Mouse (Mus musculus) bone marrow, adult 2 months (tissue): Measurements from ENCODE around the gene Usp47.

Experiments used
- CTCF ChIP-seq: fragments of 200-500 bp; IDR thresholded peaks from 2 replicates; pipeline ENCODE4 v1.5.1; 2011; ENCODE audit warnings: low read length, control low read depth; ENCODE audit not compliant: control insufficient read depth, insufficient read depth
- POLR2A ChIP-seq: fragments of 200-500 bp; IDR thresholded peaks from 2 replicates; pipeline ENCODE4 v1.6.1; 2011; ENCODE audit warnings: low read depth, mild to moderate bottlenecking, control low read depth, low read length, borderline replicate concordance; ENCODE audit not compliant: control insufficient read depth

DNA sequence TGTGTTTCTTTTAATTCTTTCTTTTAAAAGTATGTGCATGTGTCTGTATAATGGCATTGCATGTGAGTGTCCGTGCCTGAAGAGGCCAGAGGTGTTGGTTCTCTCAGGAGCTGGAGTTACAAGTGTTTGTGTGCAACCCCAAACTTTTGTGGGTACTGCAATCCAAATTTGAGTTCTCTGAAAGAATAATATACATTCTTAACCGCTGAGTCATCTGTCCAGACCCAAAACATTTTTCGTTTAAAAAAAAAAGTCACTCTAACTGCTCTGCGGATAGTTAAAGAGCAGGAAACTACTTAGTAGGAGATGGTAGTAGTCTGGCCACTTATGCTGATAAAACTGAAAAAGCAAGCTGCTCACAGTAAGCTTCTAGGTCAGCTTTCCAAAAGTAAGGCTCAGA, 12.3 kb upstream of the Usp47 start:
- TF ChIP-seq POLR2A (no peak), CTCF (no peak)
